Mouse (Mus musculus) spleen, postnatal 4 days (tissue): Measurements from ENCODE around the gene Zfp366.

Experiments used
- DNase-seq, 2 experiments: peaks; one replicate each; pipeline ENCODE4 v3.0.0; 2022; ENCODE audit warnings: low spot score in 2 of 2

The Zfp366 gene

GRCm38 (mm10) chr13:99186138-99186853 lies 1.7 kb downstream of the Zfp366 start:
- no peak for DNase-seq

- no peak for DNase-seq
Measured at GRCm38 (mm10) chr13:99186859-99187258, 2.2 kb downstream of the Zfp366 start.

GRCm38 (mm10) chr13:99187456-99187855 lies 2.8 kb downstream of the Zfp366 start:
- DNase-seq: no peak

GRCm38 (mm10) chr13:99188625-99189024 lies 4.0 kb downstream of the Zfp366 start:
- DNase-seq: no peak

- no peak for DNase-seq
Measured at GRCm38 (mm10) chr13:99189671-99190070, 5.0 kb downstream of the Zfp366 start.

GRCm38 (mm10) chr13:99190466-99190865 lies 5.8 kb downstream of the Zfp366 start:
- DNase-seq: no peak

- DNase-seq: no peak
Measured at GRCm38 (mm10) chr13:99191063-99191462, 6.4 kb downstream of the Zfp366 start.

- DNase-seq: no peak
Measured at GRCm38 (mm10) chr13:99196314-99196713, 11.7 kb downstream of the Zfp366 start.

GRCm38 (mm10) chr13:99196865-99197264 lies 12.2 kb downstream of the Zfp366 start:
- DNase-seq: no peak

GRCm38 (mm10) chr13:99201647-99202574 lies 17.3 kb downstream of the Zfp366 start:
- DNase-seq: no peak

GRCm38 (mm10) chr13:99207214-99207613 lies 22.6 kb downstream of the Zfp366 start:
- no peak for DNase-seq

- no peak for DNase-seq
Measured at GRCm38 (mm10) chr13:99209859-99210258, 25.2 kb downstream of the Zfp366 start.

- DNase-seq: no peak
Measured at GRCm38 (mm10) chr13:99210837-99211236, 26.2 kb downstream of the Zfp366 start.

GRCm38 (mm10) chr13:99212976-99213375 lies 28.4 kb downstream of the Zfp366 start:
- no peak for DNase-seq

GRCm38 (mm10) chr13:99216005-99216404 lies 31.4 kb downstream of the Zfp366 start:
- no peak for DNase-seq

- no peak for DNase-seq
Measured at GRCm38 (mm10) chr13:99217984-99218383, 33.4 kb downstream of the Zfp366 start.

GRCm38 (mm10) chr13:99219586-99219985 lies 35.0 kb downstream of the Zfp366 start:
- DNase-seq: no peak

GRCm38 (mm10) chr13:99221996-99222395 lies 37.4 kb downstream of the Zfp366 start:
- DNase-seq: no peak

GRCm38 (mm10) chr13:99222476-99222875 lies 37.9 kb downstream of the Zfp366 start:
- no peak for DNase-seq

- DNase-seq: no peak
Measured at GRCm38 (mm10) chr13:99223321-99223884, 38.8 kb downstream of the Zfp366 start.

GRCm38 (mm10) chr13:99223917-99224316 lies 39.3 kb downstream of the Zfp366 start:
- DNase-seq: no peak
